Mouse (Mus musculus): ENCODE results near the gene Ralb. TPM values are rescaled to one million over a fixed set of nuclear protein-coding genes. Genes with fewer than 3 reads are reported as not detected.

Gene Ralb
- polyA plus RNA-seq, 1 experiment: 26.0 TPM

DNA sequence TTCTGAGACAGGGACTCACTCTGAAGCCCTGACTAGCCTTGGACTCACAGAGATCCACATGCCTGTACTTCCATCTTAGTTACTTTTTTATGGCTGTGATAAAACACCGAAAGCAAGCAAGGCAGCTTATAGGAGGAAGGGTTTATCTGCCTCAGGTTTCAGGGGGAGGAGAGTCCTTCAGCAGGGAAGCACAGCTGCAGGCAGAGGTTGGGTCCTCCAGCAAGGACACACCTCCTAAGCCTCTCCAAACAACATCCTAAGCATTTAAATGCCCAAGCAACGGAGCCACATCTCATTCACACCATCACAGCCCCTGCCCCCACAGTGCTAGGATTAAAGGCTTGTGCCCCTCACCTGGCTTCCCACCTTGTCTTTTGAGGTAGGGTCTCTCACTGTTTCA is 18.8 kb downstream of the Ralb start:
- Histone ChIP-seq H3K4me2 (ENCODE audit: low read depth) (no peak overlapping the region), H3K4me3 (no peak overlapping the region), H3K36me3 (ENCODE audit: control insufficient read depth, insufficient read depth) (peaks cover 17% of the 10 kb centered on the region), H3ac (ENCODE audit: control insufficient read depth, insufficient read length) (no peak overlapping the region), H3K27me3 (ENCODE audit: control insufficient read depth, insufficient read depth, insufficient read length) (no peaks in the 10 kb centered on the region), H3K79me2 (ENCODE audit: control insufficient read depth, insufficient read depth) (peaks cover 56% of the 10 kb centered on the region)
- TF ChIP-seq TCF3 (IDR thresholded peaks at IDR 0.05; ENCODE audit: insufficient read length, low read depth): no peak
- no peak for TF ChIP-seq POLR2A (IDR thresholded peaks at IDR 0.05; ENCODE audit: insufficient read length, low read depth)
- no peak for TF ChIP-seq MAX (IDR thresholded peaks at IDR 0.05; ENCODE audit: low read depth)
- no peak for TF ChIP-seq TCF12 (IDR thresholded peaks at IDR 0.05; ENCODE audit: insufficient read depth, poor library complexity, severe bottlenecking)
- TF ChIP-seq REST (IDR thresholded peaks at IDR 0.05; ENCODE audit: insufficient read depth, insufficient read length): no peak
- no peak for TF ChIP-seq CEBPB (IDR thresholded peaks at IDR 0.05; ENCODE audit: insufficient read depth, poor library complexity, severe bottlenecking)
- TF ChIP-seq USF1 (IDR thresholded peaks at IDR 0.05; ENCODE audit: low read depth): no peak

DNA sequence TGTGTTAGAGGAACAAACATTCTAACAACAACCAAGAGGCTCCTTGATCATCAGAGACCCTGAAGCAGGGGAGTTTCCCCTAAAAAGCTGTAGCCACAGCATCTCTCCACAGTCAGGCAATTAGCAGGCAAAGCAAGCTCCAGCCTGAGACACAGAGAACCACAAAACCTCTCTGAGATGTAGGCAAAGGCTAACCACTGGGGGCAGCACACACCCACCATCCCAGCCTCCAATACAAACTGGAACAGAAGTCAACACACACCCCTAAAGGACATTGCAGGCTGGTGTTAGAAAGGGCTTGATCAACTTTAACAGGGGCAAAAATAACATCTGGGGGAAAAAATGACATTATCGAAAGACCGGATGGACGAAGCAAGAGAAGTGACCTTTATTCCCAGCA is 20.1 kb downstream of the Ralb start:
- Histone ChIP-seq H3ac (ENCODE audit: control insufficient read depth, insufficient read length) (no peak overlapping the region), H3K4me3 (no peak overlapping the region), H3K36me3 (ENCODE audit: control insufficient read depth, insufficient read depth) (peaks cover 23% of the 10 kb centered on the region), H3K4me2 (ENCODE audit: low read depth) (no peak overlapping the region), H3K27me3 (ENCODE audit: control insufficient read depth, insufficient read depth, insufficient read length) (no peaks in the 10 kb centered on the region), H3K79me2 (ENCODE audit: control insufficient read depth, insufficient read depth) (peaks cover 55% of the 10 kb centered on the region)
- TF ChIP-seq POLR2A (IDR thresholded peaks at IDR 0.05; ENCODE audit: insufficient read length, low read depth) (no peak), REST (IDR thresholded peaks at IDR 0.05; ENCODE audit: insufficient read depth, insufficient read length) (no peak), MYOG (IDR thresholded peaks at IDR 0.05; ENCODE audit: control insufficient read depth in 1 of 3, insufficient read depth in 1 of 3, insufficient read length in 2 of 3, low read depth in 2 of 3) (no peak), USF1 (IDR thresholded peaks at IDR 0.05; ENCODE audit: low read depth) (no peak), E2F4 (IDR thresholded peaks at IDR 0.05; ENCODE audit: insufficient read depth) (no peak), SRF (IDR thresholded peaks at IDR 0.05; ENCODE audit: control insufficient read depth, insufficient read length, low read depth) (no peak), TCF12 (IDR thresholded peaks at IDR 0.05; ENCODE audit: insufficient read depth, poor library complexity, severe bottlenecking) (no peak), MYOD1 (IDR thresholded peaks at IDR 0.05; ENCODE audit: control insufficient read depth in 1 of 3, insufficient read length in 2 of 3, low read depth in 2 of 3) (no peak), TCF3 (IDR thresholded peaks at IDR 0.05; ENCODE audit: insufficient read length, low read depth) (no peak)

DNA sequence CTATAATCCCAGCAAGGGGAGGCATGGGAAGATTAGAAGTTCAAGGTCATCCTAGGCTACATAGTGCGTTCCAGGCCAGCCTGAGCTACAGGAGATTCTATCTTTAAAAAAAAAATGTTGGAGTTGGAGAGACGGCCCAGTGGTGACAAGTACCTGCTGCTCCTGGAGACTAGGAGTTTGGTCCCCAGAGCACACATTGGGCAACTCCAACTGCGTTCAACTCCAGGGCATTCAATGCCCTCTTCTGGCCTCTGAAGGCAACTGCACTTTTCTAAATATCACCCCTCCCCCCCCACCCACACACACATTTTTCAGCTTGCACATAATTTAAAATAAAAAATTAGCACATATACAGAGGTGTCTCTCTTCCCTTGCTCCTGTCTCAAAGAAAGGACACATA is 21.7 kb downstream of the Ralb start:
- no peak for TF ChIP-seq SRF (IDR thresholded peaks at IDR 0.05; ENCODE audit: control insufficient read depth, insufficient read length, low read depth)
- TF ChIP-seq MYOD1 (IDR thresholded peaks at IDR 0.05; ENCODE audit: control insufficient read depth in 1 of 3, insufficient read length in 2 of 3, low read depth in 2 of 3): no peak
- TF ChIP-seq MAX (IDR thresholded peaks at IDR 0.05; ENCODE audit: low read depth): no peak
- TF ChIP-seq USF1 (IDR thresholded peaks at IDR 0.05; ENCODE audit: low read depth): no peak
- TF ChIP-seq TCF12 (IDR thresholded peaks at IDR 0.05; ENCODE audit: insufficient read depth, poor library complexity, severe bottlenecking): no peak
- TF ChIP-seq CEBPB (IDR thresholded peaks at IDR 0.05; ENCODE audit: insufficient read depth, poor library complexity, severe bottlenecking): no peak
- no peak for TF ChIP-seq REST (IDR thresholded peaks at IDR 0.05; ENCODE audit: insufficient read depth, insufficient read length)
- no peak for TF ChIP-seq POLR2A (IDR thresholded peaks at IDR 0.05; ENCODE audit: insufficient read length, low read depth)
- no peak for TF ChIP-seq MYOG (IDR thresholded peaks at IDR 0.05; ENCODE audit: control insufficient read depth in 1 of 3, insufficient read depth in 1 of 3, insufficient read length in 2 of 3, low read depth in 2 of 3)
- no peak for TF ChIP-seq E2F4 (IDR thresholded peaks at IDR 0.05; ENCODE audit: insufficient read depth)
- no peak for TF ChIP-seq POLR2AphosphoS2 (IDR thresholded peaks at IDR 0.05; ENCODE audit: insufficient read length, low read depth)
- no peak for TF ChIP-seq TCF3 (IDR thresholded peaks at IDR 0.05; ENCODE audit: insufficient read length, low read depth)
- no peak overlapping the region for H3K4me2 ChIP-seq (ENCODE audit: low read depth)
- H3K36me3 ChIP-seq (ENCODE audit: control insufficient read depth, insufficient read depth): peaks cover 23% of the 10 kb centered on the region
- no peaks in the 10 kb centered on the region for H3K27me3 ChIP-seq (ENCODE audit: control insufficient read depth, insufficient read depth, insufficient read length)
- no peak overlapping the region for H3K4me3 ChIP-seq
- peaks cover 44% of the 10 kb centered on the region for H3K79me2 ChIP-seq (ENCODE audit: control insufficient read depth, insufficient read depth)
- no peak overlapping the region for H3ac ChIP-seq (ENCODE audit: control insufficient read depth, insufficient read length)

DNA sequence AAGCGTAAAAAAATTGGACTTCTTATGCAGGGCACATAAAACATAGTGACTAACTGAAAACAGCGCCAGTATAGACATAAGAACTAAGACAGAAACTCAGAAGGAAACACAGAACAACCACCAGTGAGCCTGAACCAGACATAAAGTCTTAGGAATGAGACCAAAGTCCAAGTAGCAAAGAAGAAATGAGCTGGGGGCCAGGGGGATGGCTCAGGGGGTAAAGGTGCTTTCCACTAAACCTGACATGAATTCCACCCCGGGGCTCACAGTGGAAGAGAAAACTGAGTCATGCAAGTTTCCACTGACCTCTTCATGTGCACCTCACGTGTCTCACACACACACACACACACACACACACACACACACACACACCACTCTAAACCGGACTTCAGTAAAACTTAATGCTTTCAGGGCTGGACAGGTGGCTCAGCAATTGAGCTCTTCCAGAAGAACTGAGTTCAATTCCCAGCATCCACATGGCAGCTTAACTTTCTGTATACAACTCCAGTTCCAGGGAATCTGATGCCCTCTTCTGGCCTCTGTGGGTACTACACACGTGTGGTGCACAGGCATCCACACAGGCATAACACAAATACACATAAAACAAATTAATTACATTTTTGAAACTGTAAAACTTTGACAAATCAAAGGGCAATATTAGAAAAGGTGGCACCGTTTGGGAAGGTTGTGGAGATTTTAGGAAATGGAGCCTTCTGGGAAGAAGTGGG is 23.2 kb downstream of the Ralb start:
- TF ChIP-seq SRF (IDR thresholded peaks at IDR 0.05; ENCODE audit: control insufficient read depth, insufficient read length, low read depth) (no peak), MYOG (IDR thresholded peaks at IDR 0.05; ENCODE audit: control insufficient read depth in 1 of 3, insufficient read depth in 1 of 3, insufficient read length in 2 of 3, low read depth in 2 of 3) (no peak)
- H3K36me3 ChIP-seq (ENCODE audit: control insufficient read depth, insufficient read depth): peaks cover 23% of the 10 kb centered on the region

DNA sequence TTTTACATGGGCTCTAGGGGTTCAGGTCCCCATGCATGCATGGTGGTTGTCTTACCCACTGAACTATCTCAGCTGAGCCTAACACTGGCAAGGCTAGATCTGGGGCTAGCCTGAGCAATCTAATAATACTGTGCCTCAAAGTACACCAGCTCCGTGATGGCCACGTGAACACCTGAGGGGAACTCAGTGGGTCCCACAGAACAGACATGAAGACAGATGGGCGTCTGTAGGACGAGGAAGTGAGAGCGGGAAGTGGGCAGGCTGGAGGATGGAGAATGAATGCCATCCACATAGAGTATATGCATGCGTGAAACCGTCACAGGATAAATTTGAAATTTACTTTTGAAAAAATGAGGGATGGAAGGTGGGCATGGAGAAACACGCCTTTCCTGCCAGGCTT is 23.9 kb downstream of the Ralb start:
- Histone ChIP-seq H3K36me3 (ENCODE audit: control insufficient read depth, insufficient read depth) (peaks cover 27% of the 10 kb centered on the region), H3K4me2 (ENCODE audit: low read depth) (no peak overlapping the region), H3K4me3 (no peak overlapping the region), H3K79me2 (ENCODE audit: control insufficient read depth, insufficient read depth) (peaks cover 25% of the 10 kb centered on the region), H3K27me3 (ENCODE audit: control insufficient read depth, insufficient read depth, insufficient read length) (no peaks in the 10 kb centered on the region), H3ac (ENCODE audit: control insufficient read depth, insufficient read length) (no peak overlapping the region)
- TF ChIP-seq POLR2AphosphoS2 (IDR thresholded peaks at IDR 0.05; ENCODE audit: insufficient read length, low read depth) (no peak), USF1 (IDR thresholded peaks at IDR 0.05; ENCODE audit: low read depth) (no peak), E2F4 (IDR thresholded peaks at IDR 0.05; ENCODE audit: insufficient read depth) (no peak)

More for the DNA sequence above, 23.2 kb downstream of the Ralb start:
- H3ac ChIP-seq (ENCODE audit: control insufficient read depth, insufficient read length): no peak overlapping the region
- no peaks in the 10 kb centered on the region for H3K27me3 ChIP-seq (ENCODE audit: control insufficient read depth, insufficient read depth, insufficient read length)
- H3K79me2 ChIP-seq (ENCODE audit: control insufficient read depth, insufficient read depth): peaks cover 32% of the 10 kb centered on the region
- no peak overlapping the region for H3K4me3 ChIP-seq
- H3K4me2 ChIP-seq (ENCODE audit: low read depth): no peak overlapping the region

Measured in myocyte (in vitro differentiated cells).